Mouse (Mus musculus) cortical plate, adult 2 months (tissue): ENCODE data around the gene Slc39a11.

Source experiments
- CTCF ChIP-seq: fragments of 200-500 bp; IDR thresholded peaks from 2 replicates; pipeline ENCODE4 v1.5.1; 2011; ENCODE audit warnings: mild to moderate bottlenecking, control low read depth, low read length; ENCODE audit not compliant: insufficient read depth; ENCODE audit errors: extremely low read depth
- POLR2A ChIP-seq: fragments of 200-500 bp; IDR thresholded peaks from 2 replicates; pipeline ENCODE4 v1.6.1; 2011; ENCODE audit warnings: mild to moderate bottlenecking, low read length, control low read depth; ENCODE audit not compliant: insufficient read depth; ENCODE audit errors: extremely low read depth

- no peak for TF ChIP-seq CTCF
- no peak for TF ChIP-seq POLR2A
Observed at GRCm38 (mm10) chr11:113368046-113368445, 281.8 kb downstream of the Slc39a11 start.
